Mouse (Mus musculus): ENCODE data around the gene Hoxb7. TPM values are rescaled to one million over a fixed set of nuclear protein-coding genes. Genes with fewer than 3 reads are reported as not detected.

The Hoxb7 gene
- 0.11 and 0.25 TPM in 2 replicates for polyA plus RNA-seq (2015; fragmentation: Nextera tagmentation; extraction: Ambion mirVana)

DNA sequence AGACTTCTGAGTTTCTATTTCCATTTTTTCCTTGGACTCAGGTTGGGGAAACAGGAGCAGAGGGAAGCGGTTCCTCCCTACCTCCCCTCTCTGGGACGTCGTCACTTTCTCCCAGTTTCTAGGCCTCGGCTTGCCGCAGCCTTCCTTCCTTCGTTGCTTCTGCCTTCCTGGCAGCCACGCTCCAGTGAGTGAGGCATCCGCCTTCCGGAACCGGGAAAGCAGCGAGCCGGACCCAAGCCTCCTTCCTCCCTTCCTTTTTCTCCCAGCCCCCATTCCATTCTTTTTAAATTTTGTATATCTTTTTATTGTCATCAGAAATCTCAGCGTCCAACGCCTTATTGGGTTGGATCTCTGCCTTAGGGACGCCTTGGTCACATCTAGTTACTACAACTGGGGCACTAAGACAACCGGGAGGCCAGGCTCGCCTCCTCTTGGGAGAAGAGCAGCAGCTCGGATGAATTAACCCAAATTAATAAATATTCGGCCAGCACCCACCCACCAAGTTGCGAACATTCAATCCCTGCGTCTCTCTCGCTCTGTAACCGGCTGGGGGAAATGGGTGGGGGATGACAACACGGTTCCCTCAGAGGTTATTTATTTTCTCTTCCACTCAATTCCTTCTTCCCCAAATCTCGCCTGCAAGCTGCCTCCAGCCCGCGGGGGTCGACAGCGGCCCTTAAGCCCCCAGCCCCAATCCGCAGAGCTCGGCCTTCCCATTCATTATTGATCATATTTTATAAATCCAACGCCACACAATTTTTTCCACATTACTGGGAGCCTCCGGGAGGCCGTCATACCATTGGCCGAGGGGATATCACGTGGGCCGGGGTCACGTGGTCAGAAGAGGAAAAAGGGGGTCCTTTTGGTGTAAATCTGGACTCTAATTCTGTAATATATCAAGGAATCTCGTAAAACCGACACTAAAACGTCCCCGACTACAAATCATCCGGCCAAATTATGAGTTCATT lies at the start of gene Hoxb7:
TSS of gene Hoxb7 (plus strand) at position 853 of the 968 bp plus-strand sequence.
- Histone ChIP-seq H3K27me3 (replicated peaks) (peaks cover 100% of the 10 kb centered on the region), H3K4me2 (peak within 1 kb of the TSS; percentile 58), H3K9ac (no peak within 1 kb of the TSS; the same call in 1 of the 2 replicates), H3K9me3 (no peaks in the 10 kb centered on the region), H3K4me1 (peaks cover 22% of the 10 kb centered on the region), H3K27ac (replicated peaks) (no peak within 1 kb of the TSS), H3K36me3 (no peaks in the 10 kb centered on the region), H3K4me3 (peak within 1 kb of the TSS; percentile 41)
- no peak for ATAC-seq (ENCODE audit: extremely low read depth, insufficient number of reproducible peaks, low FRiP score, low TSS enrichment)
- WGBS, result 2% methylated on average over 43 of the region's 43 CpGs

DNA sequence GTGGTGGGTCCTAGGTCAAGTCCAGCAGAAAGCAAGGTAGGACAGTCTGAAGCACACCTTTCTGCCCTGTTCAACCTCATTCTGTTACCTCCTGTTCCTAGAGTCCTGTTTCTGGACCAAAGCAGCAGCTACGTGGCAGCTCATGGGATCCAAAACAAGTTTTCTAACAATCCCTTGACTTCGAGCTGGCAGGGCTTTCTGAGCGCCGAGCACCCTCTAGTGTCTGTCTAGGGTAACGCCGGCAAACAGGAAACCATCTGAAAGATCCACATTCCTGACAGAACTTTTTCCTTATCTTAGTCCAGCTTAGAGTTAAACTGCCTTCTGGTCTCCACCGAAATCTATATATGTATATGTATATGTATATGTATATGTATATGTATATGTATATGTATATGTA lies 46.2 kb upstream of the Hoxb7 start:
- H3K4me3 ChIP-seq, result no peak overlapping the region
- no peak overlapping the region for H3K4me2 ChIP-seq
- 2% methylated on average over 7 of the region's 7 CpGs for WGBS
- no peaks in the 10 kb centered on the region for H3K36me3 ChIP-seq
- no peak for ATAC-seq (ENCODE audit: extremely low read depth, insufficient number of reproducible peaks, low FRiP score, low TSS enrichment)
- H3K9ac ChIP-seq, result no peak overlapping the region
- no peak overlapping the region for H3K27ac ChIP-seq (replicated peaks)
- H3K9me3 ChIP-seq, result no peaks in the 10 kb centered on the region
- H3K27me3 ChIP-seq (replicated peaks), result peaks cover 74% of the 10 kb centered on the region
- H3K4me1 ChIP-seq, result no peaks in the 10 kb centered on the region

GRCm38 (mm10) chr11:96250901-96251300 lies 35.5 kb upstream of the Hoxb7 start:
- Histone ChIP-seq H3K4me1 (peaks cover 7% of the 10 kb centered on the region; the same call in 1 of the 2 replicates), H3K4me3 (0 out of 2 replicates have a peak overlapping the region, but pooled peaks have one; percentile 3), H3K27ac (replicated peaks) (no peak overlapping the region), H3K4me2 (no peak overlapping the region), H3K36me3 (no peaks in the 10 kb centered on the region), H3K9me3 (no peaks in the 10 kb centered on the region), H3K9ac (no peak overlapping the region), H3K27me3 (replicated peaks) (peaks cover 100% of the 10 kb centered on the region)
- no peak for ATAC-seq (ENCODE audit: extremely low read depth, insufficient number of reproducible peaks, low FRiP score, low TSS enrichment)
- WGBS, result 2% methylated on average over 14 of the region's 14 CpGs

DNA sequence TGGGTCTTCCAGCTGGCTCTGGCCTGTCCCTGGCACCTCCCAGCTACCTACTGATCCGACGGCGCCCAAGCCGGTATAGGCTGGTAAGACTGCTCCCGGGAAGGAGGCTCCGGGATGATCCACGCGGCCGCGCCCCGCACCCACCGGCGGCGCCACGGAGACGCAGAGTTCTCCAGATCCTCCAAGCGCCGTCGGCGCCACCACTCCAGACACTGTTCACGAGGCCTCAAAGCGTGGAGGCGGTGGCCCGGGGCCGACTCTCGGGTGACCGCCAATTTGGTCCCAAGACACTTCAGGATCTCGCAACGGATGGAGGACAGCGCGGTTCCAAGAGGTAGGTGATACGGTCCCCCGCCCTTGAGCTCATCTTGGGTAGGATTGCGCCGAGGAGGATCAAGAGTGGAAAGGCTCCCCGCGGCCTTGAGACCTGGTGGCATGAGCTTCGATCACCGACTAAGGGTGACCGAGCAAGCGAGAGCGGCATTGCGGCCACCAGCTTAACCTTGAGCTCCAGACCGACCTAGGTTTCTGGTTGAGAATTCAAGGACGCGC lies 34.9 kb upstream of the Hoxb7 start:
- H3K9me3 ChIP-seq, result no peaks in the 10 kb centered on the region
- H3K27ac ChIP-seq (replicated peaks), result no peak overlapping the region
- H3K27me3 ChIP-seq (replicated peaks), result peaks cover 100% of the 10 kb centered on the region
- H3K9ac ChIP-seq, result no peak overlapping the region
- under 1% methylated on average over 46 of the region's 46 CpGs for WGBS
- no peak for ATAC-seq (ENCODE audit: extremely low read depth, insufficient number of reproducible peaks, low FRiP score, low TSS enrichment)
- H3K4me3 ChIP-seq, result peak overlapping the region; percentile 5; the same call in 1 of the 2 replicates
- no peaks in the 10 kb centered on the region for H3K36me3 ChIP-seq
- no peak overlapping the region for H3K4me2 ChIP-seq
- peaks cover 7% of the 10 kb centered on the region; the same call in 1 of the 2 replicates for H3K4me1 ChIP-seq

GRCm38 (mm10) chr11:96252541-96253120 lies 33.8 kb upstream of the Hoxb7 start:
- Histone ChIP-seq H3K4me2 (no peak overlapping the region), H3K4me3 (no peak overlapping the region), H3K36me3 (no peaks in the 10 kb centered on the region), H3K27ac (replicated peaks) (no peak overlapping the region), H3K27me3 (replicated peaks) (peaks cover 100% of the 10 kb centered on the region), H3K9me3 (no peaks in the 10 kb centered on the region), H3K9ac (no peak overlapping the region), H3K4me1 (peaks cover 7% of the 10 kb centered on the region; the same call in 1 of the 2 replicates)
- WGBS, result 3% methylated on average over 12 of the region's 12 CpGs
- ATAC-seq (ENCODE audit: extremely low read depth, insufficient number of reproducible peaks, low FRiP score, low TSS enrichment), result no peak

DNA sequence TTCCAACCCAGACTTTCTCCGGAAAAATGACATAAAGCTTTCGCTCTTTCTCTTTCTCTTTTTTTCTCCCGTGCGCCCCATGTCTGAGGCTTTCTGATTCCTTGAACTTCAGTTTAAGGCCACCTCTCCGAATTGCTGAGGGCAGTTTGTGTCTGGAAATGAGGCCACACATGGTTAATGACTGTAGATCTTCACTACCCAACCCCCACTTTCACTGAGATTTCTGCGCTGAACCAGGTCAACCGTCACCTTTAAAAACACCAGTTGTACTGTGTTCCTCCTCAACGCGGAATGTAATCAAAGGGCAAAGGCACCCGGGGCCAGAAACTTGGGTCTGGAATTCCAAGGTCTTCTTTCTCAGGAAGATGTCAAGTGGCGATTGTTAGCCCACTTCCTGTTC lies 32.2 kb upstream of the Hoxb7 start:
- WGBS, result 2% methylated on average over 11 of the region's 11 CpGs
- Histone ChIP-seq H3K27me3 (replicated peaks) (peaks cover 100% of the 10 kb centered on the region), H3K36me3 (no peaks in the 10 kb centered on the region), H3K9ac (no peak overlapping the region), H3K4me2 (no peak overlapping the region), H3K9me3 (no peaks in the 10 kb centered on the region), H3K4me1 (peaks cover 7% of the 10 kb centered on the region; the same call in 1 of the 2 replicates), H3K4me3 (no peak overlapping the region), H3K27ac (replicated peaks) (no peak overlapping the region)
- ATAC-seq (ENCODE audit: extremely low read depth, insufficient number of reproducible peaks, low FRiP score, low TSS enrichment), result no peak

GRCm38 (mm10) chr11:96255111-96255995 lies 31.1 kb upstream of the Hoxb7 start:
- no peaks in the 10 kb centered on the region for H3K9me3 ChIP-seq
- 1% methylated on average over 39 of the region's 39 CpGs for WGBS
- ATAC-seq (ENCODE audit: extremely low read depth, insufficient number of reproducible peaks, low FRiP score, low TSS enrichment), result no peak
- peaks cover 7% of the 10 kb centered on the region; the same call in 1 of the 2 replicates for H3K4me1 ChIP-seq
- peaks cover 100% of the 10 kb centered on the region for H3K27me3 ChIP-seq (replicated peaks)
- no peak overlapping the region for H3K27ac ChIP-seq (replicated peaks)
- no peak overlapping the region for H3K4me2 ChIP-seq
- no peak overlapping the region for H3K9ac ChIP-seq
- H3K4me3 ChIP-seq, result no peak overlapping the region
- H3K36me3 ChIP-seq, result no peaks in the 10 kb centered on the region

GRCm38 (mm10) chr11:96255996-96256445 lies 30.4 kb upstream of the Hoxb7 start:
- 2% methylated on average over 14 of the region's 14 CpGs for WGBS
- Histone ChIP-seq H3K4me1 (peaks cover 4% of the 10 kb centered on the region; the same call in 1 of the 2 replicates), H3K9me3 (no peaks in the 10 kb centered on the region), H3K9ac (no peak overlapping the region), H3K27ac (replicated peaks) (no peak overlapping the region), H3K4me2 (no peak overlapping the region), H3K4me3 (no peak overlapping the region), H3K27me3 (replicated peaks) (peaks cover 100% of the 10 kb centered on the region), H3K36me3 (no peaks in the 10 kb centered on the region)
- no peak for ATAC-seq (ENCODE audit: extremely low read depth, insufficient number of reproducible peaks, low FRiP score, low TSS enrichment)

- Histone ChIP-seq H3K36me3 (no peaks in the 10 kb centered on the region), H3K27me3 (replicated peaks) (peaks cover 100% of the 10 kb centered on the region), H3K4me2 (no peak overlapping the region), H3K4me1 (no peaks in the 10 kb centered on the region), H3K9ac (no peak overlapping the region), H3K4me3 (no peak overlapping the region), H3K9me3 (no peaks in the 10 kb centered on the region), H3K27ac (replicated peaks) (no peak overlapping the region)
- WGBS, result 26% methylated on average over 2 of the region's 2 CpGs
- ATAC-seq (ENCODE audit: extremely low read depth, insufficient number of reproducible peaks, low FRiP score, low TSS enrichment), result no peak
Observed at GRCm38 (mm10) chr11:96257141-96257540, 29.3 kb upstream of the Hoxb7 start.

DNA sequence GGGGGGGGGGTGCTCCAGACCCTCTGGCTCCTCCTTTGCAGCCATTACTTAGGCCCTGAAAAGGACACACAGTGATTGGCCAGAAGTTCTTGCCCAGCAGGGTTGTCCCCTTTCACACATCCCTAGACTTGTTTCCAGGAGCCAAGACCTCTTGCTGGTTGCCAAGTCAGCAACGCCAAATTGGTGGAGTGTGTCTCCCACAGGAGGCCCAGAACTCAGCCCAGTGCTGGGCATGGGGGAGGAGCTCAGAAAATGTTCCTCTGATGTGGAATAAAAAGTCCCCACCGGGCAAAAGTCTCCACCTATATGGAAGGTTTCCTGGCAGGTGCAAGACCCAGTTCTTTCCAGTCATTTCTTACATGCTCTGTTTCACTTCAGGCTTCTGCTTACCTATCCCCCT lies 27.4 kb upstream of the Hoxb7 start:
- 3% methylated on average over 2 of the region's 2 CpGs for WGBS
- Histone ChIP-seq H3K9ac (no peak overlapping the region), H3K27me3 (replicated peaks) (peaks cover 100% of the 10 kb centered on the region), H3K36me3 (no peaks in the 10 kb centered on the region), H3K4me2 (no peak overlapping the region), H3K27ac (replicated peaks) (no peak overlapping the region), H3K9me3 (no peaks in the 10 kb centered on the region), H3K4me3 (no peak overlapping the region), H3K4me1 (no peaks in the 10 kb centered on the region)
- ATAC-seq (ENCODE audit: extremely low read depth, insufficient number of reproducible peaks, low FRiP score, low TSS enrichment), result no peak
